Mouse (Mus musculus): ENCODE measurements at regions not wholly inside any gene's neighbourhood (a gene's known extent, or its start where the extent isn't known, plus 50 kb on each side); places are given as distances from the start of the nearest gene placed in this dataset.
"Not testable (repeated sequence)": the region's sequence is repeated elsewhere in the genome, so short reads cannot be mapped to it uniquely, and the experiment has no call there.

GRCm38 (mm10) chr9:85637274-85637673, 111.9 kb downstream of the Ibtk start:
- Histone ChIP-seq H3K9ac (no peak overlapping the region), H3K4me2 (replicated peaks) (no peak overlapping the region), H3K4me3 (no peak overlapping the region), H3K9me3 (0 out of 2 replicates have a peak, but pooled peaks cover 3% of the 10 kb centered on the region), H3K27ac (no peak overlapping the region), H3K4me1 (no peaks in the 10 kb centered on the region), H3K27me3 (no peaks in the 10 kb centered on the region), H3K36me3 (no peaks in the 10 kb centered on the region)
- no peak for ATAC-seq (ENCODE audit: insufficient number of reproducible peaks, insufficient read depth, low FRiP score, low TSS enrichment)
- 81% methylated on average over 3 of the region's 3 CpGs for WGBS

- Histone ChIP-seq H3K27me3 (no peaks in the 10 kb centered on the region), H3K4me3 (no peak overlapping the region), H3K9me3 (0 out of 2 replicates have a peak, but pooled peaks cover 3% of the 10 kb centered on the region), H3K4me2 (replicated peaks) (no peak overlapping the region), H3K9ac (no peak overlapping the region), H3K4me1 (no peaks in the 10 kb centered on the region), H3K36me3 (no peaks in the 10 kb centered on the region), H3K27ac (no peak overlapping the region)
- no peak for ATAC-seq (ENCODE audit: insufficient number of reproducible peaks, insufficient read depth, low FRiP score, low TSS enrichment)
- 51% methylated on average over 3 of the region's 3 CpGs for WGBS
Measured at GRCm38 (mm10) chr9:85636131-85636447, 113.0 kb downstream of the Ibtk start.

GRCm38 (mm10) chr9:85635438-85636130, 113.5 kb downstream of the Ibtk start:
- Histone ChIP-seq H3K4me3 (no peak overlapping the region), H3K27me3 (no peaks in the 10 kb centered on the region), H3K9ac (no peak overlapping the region), H3K36me3 (no peaks in the 10 kb centered on the region), H3K4me1 (no peaks in the 10 kb centered on the region), H3K4me2 (replicated peaks) (no peak overlapping the region), H3K27ac (no peak overlapping the region), H3K9me3 (0 out of 2 replicates have a peak, but pooled peaks cover 3% of the 10 kb centered on the region)
- WGBS = 87% methylated on average over 12 of the region's 12 CpGs
- no peak for ATAC-seq (ENCODE audit: insufficient number of reproducible peaks, insufficient read depth, low FRiP score, low TSS enrichment)

- H3K27me3 ChIP-seq; H3K36me3 ChIP-seq; H3K4me2 ChIP-seq (replicated peaks); H3K27ac ChIP-seq; ATAC-seq (ENCODE audit: insufficient number of reproducible peaks, insufficient read depth, low FRiP score, low TSS enrichment); H3K4me1 ChIP-seq; H3K4me3 ChIP-seq; H3K9ac ChIP-seq; H3K9me3 ChIP-seq: not testable (repeated sequence)
- 82% methylated on average over 3 of the region's 3 CpGs for WGBS
Measured at GRCm38 (mm10) chr9:85634786-85635185, 114.3 kb downstream of the Ibtk start.

- H3K9ac ChIP-seq = no peak overlapping the region
- no peaks in the 10 kb centered on the region for H3K36me3 ChIP-seq
- ATAC-seq (ENCODE audit: insufficient number of reproducible peaks, insufficient read depth, low FRiP score, low TSS enrichment) = no peak
- no peaks in the 10 kb centered on the region for H3K9me3 ChIP-seq
- H3K4me2 ChIP-seq (replicated peaks) = no peak overlapping the region
- H3K27ac ChIP-seq = no peak overlapping the region
- H3K27me3 ChIP-seq = no peaks in the 10 kb centered on the region
- H3K4me3 ChIP-seq = no peak overlapping the region
- WGBS = 85% methylated on average over 3 of the region's 3 CpGs
- no peaks in the 10 kb centered on the region for H3K4me1 ChIP-seq
Measured at GRCm38 (mm10) chr9:85617972-85618371, 131.2 kb downstream of the Ibtk start.

- Histone ChIP-seq H3K27ac (no peak overlapping the region), H3K9me3 (no peaks in the 10 kb centered on the region), H3K4me2 (replicated peaks) (no peak overlapping the region), H3K4me3 (no peak overlapping the region), H3K4me1 (no peaks in the 10 kb centered on the region), H3K9ac (no peak overlapping the region), H3K27me3 (no peaks in the 10 kb centered on the region), H3K36me3 (no peaks in the 10 kb centered on the region)
- WGBS = 72% methylated on average over 2 of the region's 2 CpGs
- ATAC-seq (ENCODE audit: insufficient number of reproducible peaks, insufficient read depth, low FRiP score, low TSS enrichment) = no peak
Measured at GRCm38 (mm10) chr9:85617177-85617777, 131.9 kb downstream of the Ibtk start.

GRCm38 (mm10) chr9:85616266-85616869, 132.8 kb downstream of the Ibtk start:
- H3K4me2 ChIP-seq (replicated peaks) = no peak overlapping the region
- 82% methylated on average over 12 of the region's 12 CpGs for WGBS
- no peak for ATAC-seq (ENCODE audit: insufficient number of reproducible peaks, insufficient read depth, low FRiP score, low TSS enrichment)

GRCm38 (mm10) chr9:85609152-85609551, 140.0 kb downstream of the Ibtk start:
- H3K36me3 ChIP-seq = no peaks in the 10 kb centered on the region
- H3K27me3 ChIP-seq = no peaks in the 10 kb centered on the region
- ATAC-seq (ENCODE audit: insufficient number of reproducible peaks, insufficient read depth, low FRiP score, low TSS enrichment) = no peak
- H3K4me2 ChIP-seq (replicated peaks) = no peak overlapping the region
- WGBS = 67% methylated on average over 3 of the region's 3 CpGs
- no peak overlapping the region for H3K9ac ChIP-seq
- H3K27ac ChIP-seq = no peak overlapping the region
- no peaks in the 10 kb centered on the region for H3K9me3 ChIP-seq
- H3K4me3 ChIP-seq = no peak overlapping the region
- H3K4me1 ChIP-seq = no peaks in the 10 kb centered on the region

More at GRCm38 (mm10) chr9:85616266-85616869, 132.8 kb downstream of the Ibtk start:
- H3K9me3 ChIP-seq = no peaks in the 10 kb centered on the region
- H3K27ac ChIP-seq = no peak overlapping the region
- H3K4me1 ChIP-seq = no peaks in the 10 kb centered on the region
- no peak overlapping the region for H3K4me3 ChIP-seq
- no peak overlapping the region for H3K9ac ChIP-seq
- H3K27me3 ChIP-seq = no peaks in the 10 kb centered on the region
- no peaks in the 10 kb centered on the region for H3K36me3 ChIP-seq

- H3K9me3 ChIP-seq = no peaks in the 10 kb centered on the region
- no peak overlapping the region for H3K4me3 ChIP-seq
- no peaks in the 10 kb centered on the region for H3K4me1 ChIP-seq
- H3K27ac ChIP-seq = no peak overlapping the region
- 47% methylated on average over 2 of the region's 2 CpGs for WGBS
- no peak for ATAC-seq (ENCODE audit: insufficient number of reproducible peaks, insufficient read depth, low FRiP score, low TSS enrichment)
- no peak overlapping the region for H3K4me2 ChIP-seq (replicated peaks)
- no peak overlapping the region for H3K9ac ChIP-seq
- no peaks in the 10 kb centered on the region for H3K27me3 ChIP-seq
- H3K36me3 ChIP-seq = no peaks in the 10 kb centered on the region
Measured at GRCm38 (mm10) chr9:85596959-85597358, 152.2 kb downstream of the Ibtk start.

GRCm38 (mm10) chr9:85593867-85594266, 155.3 kb downstream of the Ibtk start:
- no peak overlapping the region for H3K4me2 ChIP-seq (replicated peaks)
- WGBS = 81% methylated on average over 4 of the region's 4 CpGs
- H3K36me3 ChIP-seq = no peaks in the 10 kb centered on the region
- no peaks in the 10 kb centered on the region for H3K27me3 ChIP-seq
- no peaks in the 10 kb centered on the region for H3K9me3 ChIP-seq
- no peak overlapping the region for H3K27ac ChIP-seq
- ATAC-seq (ENCODE audit: insufficient number of reproducible peaks, insufficient read depth, low FRiP score, low TSS enrichment) = no peak
- H3K9ac ChIP-seq = no peak overlapping the region
- H3K4me1 ChIP-seq = no peaks in the 10 kb centered on the region
- H3K4me3 ChIP-seq = no peak overlapping the region

GRCm38 (mm10) chr9:85592639-85593038, 156.5 kb downstream of the Ibtk start:
- Histone ChIP-seq H3K27me3 (no peaks in the 10 kb centered on the region), H3K4me1 (no peaks in the 10 kb centered on the region), H3K4me2 (replicated peaks) (no peak overlapping the region), H3K9ac (no peak overlapping the region), H3K27ac (no peak overlapping the region), H3K9me3 (no peaks in the 10 kb centered on the region), H3K36me3 (no peaks in the 10 kb centered on the region), H3K4me3 (no peak overlapping the region)
- ATAC-seq (ENCODE audit: insufficient number of reproducible peaks, insufficient read depth, low FRiP score, low TSS enrichment) = no peak
- WGBS = 89% methylated on average over 4 of the region's 4 CpGs

GRCm38 (mm10) chr9:85589210-85589609, 159.9 kb downstream of the Ibtk start:
- H3K9me3 ChIP-seq = no peaks in the 10 kb centered on the region
- ATAC-seq (ENCODE audit: insufficient number of reproducible peaks, insufficient read depth, low FRiP score, low TSS enrichment) = no peak
- no peaks in the 10 kb centered on the region for H3K4me1 ChIP-seq
- H3K9ac ChIP-seq = no peak overlapping the region
- H3K27me3 ChIP-seq = no peaks in the 10 kb centered on the region
- 89% methylated on average over 3 of the region's 3 CpGs for WGBS
- no peak overlapping the region for H3K27ac ChIP-seq
- H3K36me3 ChIP-seq = no peaks in the 10 kb centered on the region
- no peak overlapping the region for H3K4me2 ChIP-seq (replicated peaks)
- no peak overlapping the region for H3K4me3 ChIP-seq
